Mouse (Mus musculus) neural tube, embryonic 15.5 days (tissue): Measurements from ENCODE around the gene Tas2r129. TPM values are rescaled to one million over a fixed set of nuclear protein-coding genes. Genes with fewer than 3 reads are reported as not detected.
"Not testable (repeated sequence)": the region's sequence is repeated elsewhere in the genome, so short reads cannot be mapped to it uniquely, and the experiment has no call there.

Experiments
- ATAC-seq: fragments of 200-750 bp; cut with Nextera tagmentation; 2 replicates; pipeline ENCODE4 v1.8.0; 2017; ENCODE audit warnings: mild to moderate bottlenecking, moderate TSS enrichment, moderate library complexity; ENCODE audit not compliant: low FRiP score
- H3K27ac ChIP-seq: fragments of 300-500 bp; sonication (generic); replicated peaks from 2 replicates; pipeline ENCODE4 v1.5.1; 2015; ENCODE audit warnings: mild to moderate bottlenecking, inconsistent platforms
- H3K27me3 ChIP-seq: fragments of 300-500 bp; sonication (generic); replicated peaks from 2 replicates; pipeline ENCODE4 v1.6.1; 2015; ENCODE audit warnings: inconsistent platforms
- H3K36me3 ChIP-seq: fragments of 300-500 bp; sonication (generic); 2 replicates; pipeline ENCODE4 v1.6.1; 2015; ENCODE audit warnings: inconsistent platforms
- H3K4me1 ChIP-seq: fragments of 300-500 bp; sonication (generic); 2 replicates; pipeline ENCODE4 v1.6.1; 2015; ENCODE audit warnings: inconsistent platforms
- H3K4me2 ChIP-seq: fragments of 300-500 bp; sonication (generic); 2 replicates; pipeline ENCODE4 v1.6.1; 2015; ENCODE audit warnings: inconsistent platforms, mild to moderate bottlenecking, moderate library complexity
- H3K4me3 ChIP-seq: fragments of 300-500 bp; sonication (generic); replicated peaks from 2 replicates; pipeline ENCODE4 v1.5.1; 2015; ENCODE audit warnings: mild to moderate bottlenecking, inconsistent platforms
- H3K9ac ChIP-seq: fragments of 300-500 bp; sonication (generic); replicated peaks from 2 replicates; pipeline ENCODE4 v1.6.1; 2015; ENCODE audit warnings: mild to moderate bottlenecking, inconsistent platforms
- H3K9me3 ChIP-seq: fragments of 300-500 bp; sonication (generic); replicated peaks from 2 replicates; pipeline ENCODE4 v1.6.1; 2016; ENCODE audit warnings: inconsistent platforms
- WGBS: fragments of 180-500 bp; shearing (Covaris S2); methylation state at CpG from one replicate; pipeline ENCODE4 v1.1.7; 2015; ENCODE audit warnings: mixed read lengths; 5-methylcytosine and 5-hydroxymethylcytosine counted together
- polyA plus RNA-seq: library from polyadenylated mRNA; unstranded; fragments of >200 nt; fragmentation: Nextera tagmentation; extraction: Ambion mirVana; gene quantifications from 2 replicates; pipeline ENCODE4 v1.2.1, GENCODE M21; 2015

Gene Tas2r129
- not detected in 2 replicates for polyA plus RNA-seq

DNA sequence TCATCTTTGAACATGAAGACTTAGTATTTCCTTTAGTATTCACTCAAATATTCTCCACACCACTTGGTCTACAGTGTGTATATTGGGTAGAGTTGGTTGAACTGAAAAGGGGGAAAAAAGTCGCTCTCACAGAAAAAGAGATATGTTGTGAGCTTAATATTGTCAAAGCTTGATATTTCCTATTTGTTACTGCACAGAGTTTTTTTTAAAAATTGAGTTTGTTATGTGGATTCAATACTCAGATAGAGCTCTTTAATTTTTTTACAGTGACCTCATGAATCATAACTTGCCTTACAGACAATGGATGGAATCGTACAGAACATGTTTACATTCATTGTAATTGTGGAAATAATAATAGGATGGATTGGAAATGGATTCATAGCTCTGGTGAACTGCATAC is at the start of gene Tas2r129:
TSS of gene Tas2r129 (plus strand) at position 301 of the 400 bp plus-strand sequence.
- H3K27ac ChIP-seq: no peak within 1 kb of the TSS
- H3K36me3 ChIP-seq: no peaks in the 10 kb centered on the region
- no peaks in the 10 kb centered on the region for H3K4me1 ChIP-seq
- no peak for ATAC-seq
- no peak within 1 kb of the TSS for H3K4me3 ChIP-seq
- no peak within 1 kb of the TSS for H3K4me2 ChIP-seq
- WGBS: 84% methylated on average over 2 of the region's 2 CpGs
- no peak within 1 kb of the TSS for H3K9ac ChIP-seq
- H3K9me3 ChIP-seq: no peaks in the 10 kb centered on the region
- H3K27me3 ChIP-seq: no peaks in the 10 kb centered on the region

DNA sequence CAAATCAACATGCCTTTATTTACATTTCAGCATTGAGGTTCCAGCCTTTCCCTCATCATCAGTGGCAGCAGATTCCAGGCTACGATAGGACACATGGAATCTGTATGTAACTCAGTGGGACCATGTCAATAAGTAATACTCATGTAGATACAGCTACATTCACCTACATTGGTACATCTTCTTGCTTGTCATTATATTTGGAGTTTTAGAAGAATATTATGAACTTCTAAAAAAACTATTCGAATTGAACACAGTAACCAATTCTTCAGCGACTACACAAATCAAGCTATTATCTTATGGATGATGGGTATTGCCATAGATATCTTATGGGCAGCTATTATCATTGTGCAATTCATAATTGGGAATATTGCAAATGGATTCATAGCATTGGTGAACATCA is 41.6 kb upstream of the Tas2r129 start, which contains the start of gene Tas2r125:
TSS of gene Tas2r125 (plus strand) at position 301 of the 400 bp plus-strand sequence.
- no peaks in the 10 kb centered on the region for H3K27me3 ChIP-seq
- H3K4me1 ChIP-seq: no peaks in the 10 kb centered on the region
- WGBS: 90% methylated on average over 3 of the region's 3 CpGs
- H3K9me3 ChIP-seq: no peaks in the 10 kb centered on the region
- no peak within 1 kb of the TSS for H3K4me2 ChIP-seq
- no peak for ATAC-seq
- no peaks in the 10 kb centered on the region for H3K36me3 ChIP-seq
- no peak within 1 kb of the TSS for H3K27ac ChIP-seq
- H3K4me3 ChIP-seq: no peak within 1 kb of the TSS
- no peak within 1 kb of the TSS for H3K9ac ChIP-seq

DNA sequence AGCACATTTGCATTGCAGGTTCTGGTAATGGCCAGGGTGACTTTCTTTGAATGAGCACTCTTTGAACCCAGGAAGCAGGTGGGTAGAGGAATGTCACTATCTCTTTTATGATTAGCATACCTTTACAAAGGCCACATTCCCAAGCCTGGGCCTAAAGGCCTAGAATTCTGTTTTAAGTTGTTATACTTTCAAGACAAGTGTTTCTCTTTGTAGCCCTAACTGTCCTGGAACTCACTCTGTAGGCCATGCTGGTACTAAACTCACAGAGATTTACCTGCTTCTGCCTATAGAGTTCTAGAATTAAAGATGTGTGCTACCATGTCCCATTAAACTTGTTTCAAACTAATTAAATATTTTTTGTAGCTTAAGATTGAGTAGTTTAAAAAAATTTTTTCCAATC is 9.5 kb upstream of the Tas2r129 start:
- not testable (repeated sequence) for H3K9me3 ChIP-seq, H3K27ac ChIP-seq, H3K36me3 ChIP-seq, H3K4me1 ChIP-seq, H3K27me3 ChIP-seq, ATAC-seq, H3K9ac ChIP-seq, H3K4me3 ChIP-seq, H3K4me2 ChIP-seq

DNA sequence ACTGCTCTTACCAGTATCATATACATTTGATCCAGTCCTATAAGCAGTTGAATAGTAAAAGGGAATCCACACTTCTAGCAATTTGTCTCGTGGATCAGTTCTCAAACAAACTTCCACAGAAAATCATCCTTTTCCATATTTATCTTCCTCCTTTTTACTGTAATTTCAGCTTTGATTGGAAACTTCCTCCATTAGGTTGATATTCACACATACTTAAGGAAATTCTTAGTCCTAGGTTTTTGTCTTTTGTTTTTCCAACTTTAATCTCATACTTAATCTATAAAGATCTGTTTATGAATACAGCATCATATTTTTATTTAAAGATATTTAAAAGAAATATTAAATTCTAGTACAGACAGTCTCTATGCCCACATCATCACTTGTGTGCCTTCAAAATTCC is 6.9 kb downstream of the Tas2r129 start, which contains the start of gene Tas2r131:
TSS of gene Tas2r131 (minus strand) at position 101 of the 400 bp plus-strand sequence.
- H3K4me1 ChIP-seq: no peaks in the 10 kb centered on the region
- H3K4me2 ChIP-seq: no peak within 1 kb of the TSS
- H3K9ac ChIP-seq: no peak within 1 kb of the TSS
- H3K27me3 ChIP-seq: no peaks in the 10 kb centered on the region
- H3K9me3 ChIP-seq: no peaks in the 10 kb centered on the region
- 74% methylated on average over 1 of the region's 1 CpGs for WGBS
- no peak within 1 kb of the TSS for H3K27ac ChIP-seq
- ATAC-seq: no peak
- no peaks in the 10 kb centered on the region for H3K36me3 ChIP-seq
- no peak within 1 kb of the TSS for H3K4me3 ChIP-seq

DNA sequence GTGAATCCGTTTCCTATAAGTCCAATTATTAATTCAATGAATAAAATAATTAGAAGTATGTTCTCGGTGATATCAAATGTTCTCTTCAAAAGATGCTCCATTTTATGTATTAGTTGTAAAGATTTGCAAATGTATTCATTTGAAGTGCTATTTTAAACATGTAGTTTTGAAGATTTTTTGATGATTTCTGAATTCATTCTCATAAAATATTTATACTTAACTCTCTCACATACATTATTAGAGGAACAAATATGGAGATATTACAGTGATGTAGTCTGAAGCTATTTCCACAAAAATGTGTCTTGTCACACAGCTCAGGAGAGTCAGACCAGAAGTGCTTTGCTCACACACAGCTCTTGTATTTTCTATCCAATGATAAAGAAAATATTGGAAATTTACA is 30.0 kb downstream of the Tas2r129 start, which contains the start of gene Tas2r109:
TSS of gene Tas2r109 (minus strand) at position 101 of the 400 bp plus-strand sequence.
- no peaks in the 10 kb centered on the region for H3K27me3 ChIP-seq
- H3K9me3 ChIP-seq: no peaks in the 10 kb centered on the region
- no peaks in the 10 kb centered on the region for H3K36me3 ChIP-seq
- H3K4me3 ChIP-seq: no peak within 1 kb of the TSS
- no peak within 1 kb of the TSS for H3K27ac ChIP-seq
- 78% methylated on average over 2 of the region's 2 CpGs for WGBS
- H3K9ac ChIP-seq: no peak within 1 kb of the TSS
- H3K4me1 ChIP-seq: no peaks in the 10 kb centered on the region
- ATAC-seq: no peak
- no peak within 1 kb of the TSS for H3K4me2 ChIP-seq

Other genes with a start within 250 kb of the Tas2r129 start
- gene Tas2r122, start 239.2 kb upstream of the Tas2r129 start, polyA plus RNA-seq: not detected in 2 replicates
- not detected in 2 replicates for gene Tas2r115, start 213.1 kb upstream of the Tas2r129 start, polyA plus RNA-seq
- gene Tas2r124, start 196.4 kb upstream of the Tas2r129 start, polyA plus RNA-seq: not detected in 2 replicates
- gene Tas2r102, start 189.0 kb upstream of the Tas2r129 start, polyA plus RNA-seq: not detected in 2 replicates
- gene Tas2r136, start 172.9 kb upstream of the Tas2r129 start, polyA plus RNA-seq: not detected in 2 replicates
- gene Tas2r117, start 148.3 kb upstream of the Tas2r129 start, polyA plus RNA-seq: not detected in 2 replicates
- not detected in 2 replicates for gene Tas2r123, start 104.0 kb upstream of the Tas2r129 start, polyA plus RNA-seq
- not detected in 2 replicates for gene Tas2r116, start 95.7 kb upstream of the Tas2r129 start, polyA plus RNA-seq
- gene Tas2r110, start 83.1 kb upstream of the Tas2r129 start, polyA plus RNA-seq: not detected in 2 replicates
- gene Tas2r113, start 58.1 kb upstream of the Tas2r129 start, polyA plus RNA-seq: not detected in 2 replicates
- not detected in 2 replicates for gene Tas2r125, start 41.5 kb upstream of the Tas2r129 start, polyA plus RNA-seq
- gene Tas2r131, start 6.8 kb downstream of the Tas2r129 start, polyA plus RNA-seq: not detected in 2 replicates
- gene Tas2r109, start 29.9 kb downstream of the Tas2r129 start, polyA plus RNA-seq: not detected in 2 replicates
- gene Tas2r103, start 86.0 kb downstream of the Tas2r129 start, polyA plus RNA-seq: not detected in 2 replicates
- not detected in 2 replicates for gene Tas2r140, start 104.7 kb downstream of the Tas2r129 start, polyA plus RNA-seq
- gene Smim10l1, start 153.8 kb downstream of the Tas2r129 start, polyA plus RNA-seq: 116 and 136 TPM in 2 replicates